Mouse (Mus musculus) activated CD4-positive, CD25-positive, alpha-beta regulatory T cell, adult 4 months (primary cell): ENCODE results near the gene Spag9. TPM values are rescaled to one million over a fixed set of nuclear protein-coding genes. Genes with fewer than 3 reads are reported as not detected.
A peak's percentile ranks its signal among the peaks of the same experiment; 100 is the strongest.

ENCODE experiments used
- ATAC-seq: one replicate; pipeline ENCODE4 v1.8.0; 2017
- polyA plus RNA-seq, 2 experiments: library from polyadenylated mRNA; unstranded; fragments of 100-300 nt; shearing (Covaris generic); gene quantifications; one replicate each; pipeline ENCODE4 v1.2.1; 2017

The Spag9 gene
- polyA plus RNA-seq, result 10 to 100 TPM; 17.2 to 18.7 TPM

DNA sequence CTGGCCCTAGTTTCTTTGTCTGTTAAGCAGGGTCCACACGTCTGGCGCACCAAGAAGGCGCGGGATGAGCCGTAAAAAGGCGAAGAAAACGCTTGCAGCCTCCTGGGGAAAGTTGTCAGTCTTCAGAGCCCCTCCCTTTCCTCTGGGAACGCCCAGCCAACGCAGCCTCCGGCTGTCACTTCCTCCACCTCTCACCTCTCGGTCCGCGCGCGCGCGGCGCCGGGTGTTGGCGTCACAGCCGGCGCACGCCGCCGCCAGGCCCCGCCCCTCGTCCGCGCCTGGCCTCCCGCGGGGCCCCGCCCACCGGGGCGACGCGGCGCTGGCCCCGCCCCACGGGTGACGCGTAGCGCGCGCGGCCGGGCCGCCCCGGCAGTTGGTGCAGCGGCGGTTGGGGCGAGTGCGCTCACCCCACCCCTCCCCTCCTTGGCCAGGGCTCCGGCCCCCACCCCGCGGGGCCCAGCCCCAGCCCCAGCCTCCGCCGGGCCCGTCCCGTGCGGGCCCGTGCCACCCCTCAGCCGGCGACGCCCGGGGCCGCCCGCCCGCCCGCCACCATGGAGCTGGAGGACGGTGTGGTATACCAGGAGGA lies at the start of gene Spag9:
Spag9 (plus strand) TSS at position 372 of the 586 bp plus-strand sequence.
- peak; percentile 76 for ATAC-seq

DNA sequence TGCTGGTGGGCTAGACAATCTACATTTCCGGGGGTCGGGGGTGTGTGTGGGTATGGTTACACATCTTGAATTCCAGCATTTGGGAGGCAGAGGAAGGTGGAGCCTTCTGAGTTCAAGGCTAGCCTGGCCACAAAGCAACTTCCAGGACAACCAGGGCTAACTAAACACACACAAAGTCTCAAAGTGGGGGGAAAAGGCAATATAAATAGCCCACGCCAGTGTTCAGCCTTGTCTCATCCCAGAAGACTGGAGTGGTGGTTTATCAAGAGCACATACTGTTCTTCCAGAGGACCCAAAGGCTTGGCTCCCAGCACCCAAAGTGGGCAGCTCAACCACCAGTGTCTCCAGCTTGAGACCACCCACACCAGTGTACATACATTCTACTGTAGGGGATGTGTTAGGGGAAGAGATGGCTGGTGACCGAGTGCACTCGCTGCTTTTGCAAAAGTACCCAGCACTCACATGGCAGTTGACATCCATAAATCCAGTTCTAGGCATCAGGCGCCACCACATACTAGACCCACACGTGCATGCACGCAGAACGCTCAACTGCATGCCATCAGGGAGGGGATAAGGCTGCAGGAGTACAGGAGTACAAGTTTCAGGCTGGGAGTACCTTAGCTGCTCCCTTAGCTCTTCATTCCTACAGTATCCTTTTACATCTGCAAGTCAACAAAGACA lies 46.9 kb upstream of the Spag9 start:
- no peak for ATAC-seq

DNA sequence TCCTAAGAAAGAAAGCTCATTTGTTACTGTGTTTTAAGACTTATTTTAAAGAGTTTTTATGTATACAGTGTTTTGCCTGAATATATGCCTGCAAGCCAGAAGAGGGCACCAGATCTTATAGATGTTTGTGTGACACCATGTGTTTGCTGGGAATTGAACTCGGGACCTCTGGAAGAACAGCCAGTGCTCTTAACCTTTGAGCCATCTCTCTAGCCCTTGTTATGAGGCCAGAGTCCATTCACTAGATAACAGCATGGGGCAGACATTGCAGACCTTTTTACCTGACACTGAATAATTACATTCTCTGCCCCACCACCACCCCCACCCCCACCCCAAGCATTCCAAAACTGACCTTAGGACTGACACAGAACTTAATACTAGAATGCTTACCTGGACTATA lies 45.8 kb upstream of the Spag9 start:
- no peak for ATAC-seq

DNA sequence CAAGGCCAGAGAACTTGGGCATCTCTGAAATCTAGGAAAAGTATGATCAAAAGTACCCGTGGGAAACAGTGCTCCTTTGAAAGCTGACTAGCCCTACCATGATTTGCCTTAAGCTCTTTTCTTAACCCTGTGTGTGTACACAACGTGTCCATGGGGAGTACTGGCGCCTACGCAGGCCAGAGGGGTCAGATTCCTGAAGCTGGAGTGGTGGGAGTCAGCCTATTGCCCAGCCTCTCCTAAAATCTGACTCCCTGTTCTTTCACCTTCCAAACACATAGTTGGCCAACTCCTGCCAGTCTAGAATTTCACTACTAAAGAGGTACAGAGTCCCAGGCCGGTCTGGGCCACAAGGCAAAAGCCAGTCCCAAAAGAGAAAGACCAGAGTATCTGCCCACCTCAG lies 43.5 kb upstream of the Spag9 start:
- no peak for ATAC-seq

DNA sequence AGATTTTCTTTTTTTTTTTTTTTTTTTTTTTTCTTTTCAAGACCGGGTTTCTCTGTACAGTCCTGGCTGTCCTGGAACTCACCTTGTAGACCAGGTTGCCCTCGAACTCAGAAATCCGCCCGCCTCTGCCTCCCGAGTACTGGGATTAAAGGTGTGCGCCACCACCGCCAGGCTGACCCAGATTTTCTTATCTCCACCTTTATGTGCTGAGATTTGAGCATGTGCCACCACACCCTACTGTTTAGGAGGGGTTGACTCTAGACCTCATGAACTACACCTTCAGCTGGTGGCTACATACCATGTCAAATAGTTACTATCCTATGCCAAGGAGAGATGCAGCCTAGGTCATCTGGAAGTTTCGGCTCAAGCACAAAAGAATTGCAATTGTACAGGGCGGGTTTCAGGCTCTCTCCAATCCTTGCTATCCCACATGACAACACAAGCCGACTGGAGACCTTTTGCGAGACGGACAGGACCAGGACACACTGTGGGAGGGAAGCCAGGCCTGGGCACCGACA lies 41.1 kb upstream of the Spag9 start:
- no peak for ATAC-seq

DNA sequence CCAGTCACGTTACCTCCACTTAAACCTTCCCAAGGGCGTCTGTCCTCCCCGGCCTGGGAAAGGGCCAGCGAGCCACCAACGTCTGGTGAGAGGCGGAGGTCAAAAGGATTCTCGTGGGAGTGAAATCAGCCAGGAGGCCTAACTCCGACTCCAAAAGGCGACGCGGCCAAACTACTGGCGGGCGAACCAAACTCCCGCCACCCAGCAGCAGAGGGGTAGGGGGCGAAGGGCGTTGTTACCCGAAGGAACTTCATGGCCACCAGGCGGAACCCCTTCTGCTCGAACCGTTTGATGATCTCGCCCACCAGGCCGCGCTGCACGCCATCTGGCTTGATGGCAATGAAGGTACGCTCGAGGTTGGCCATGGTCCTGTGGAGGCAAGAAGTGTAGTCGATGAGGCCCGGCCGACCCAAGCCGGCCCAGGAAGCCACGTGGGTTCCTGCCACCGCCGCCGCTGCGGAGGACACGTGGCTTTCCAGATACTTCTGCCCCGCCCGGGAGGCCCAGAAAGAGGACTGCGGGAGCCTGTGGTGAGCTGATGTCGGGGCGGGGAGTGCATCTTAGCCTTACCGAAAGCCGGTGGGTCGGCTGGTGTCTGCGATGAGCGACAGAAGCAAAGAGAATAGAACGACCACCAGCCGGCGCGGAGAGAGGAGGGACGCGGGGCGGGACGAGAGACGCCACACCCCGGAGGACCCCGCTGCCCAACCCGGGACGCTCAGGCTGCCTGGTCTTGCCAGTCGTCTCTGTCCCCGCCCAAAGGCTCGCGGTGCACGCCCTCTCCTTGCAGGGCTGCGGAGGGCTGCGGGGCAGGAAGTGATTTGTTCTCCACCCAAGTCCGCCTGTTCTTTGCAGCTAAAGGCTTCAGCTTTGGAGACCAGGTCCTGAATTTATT lies 40.4 kb upstream of the Spag9 start:
- ATAC-seq, result peak; percentile 99

DNA sequence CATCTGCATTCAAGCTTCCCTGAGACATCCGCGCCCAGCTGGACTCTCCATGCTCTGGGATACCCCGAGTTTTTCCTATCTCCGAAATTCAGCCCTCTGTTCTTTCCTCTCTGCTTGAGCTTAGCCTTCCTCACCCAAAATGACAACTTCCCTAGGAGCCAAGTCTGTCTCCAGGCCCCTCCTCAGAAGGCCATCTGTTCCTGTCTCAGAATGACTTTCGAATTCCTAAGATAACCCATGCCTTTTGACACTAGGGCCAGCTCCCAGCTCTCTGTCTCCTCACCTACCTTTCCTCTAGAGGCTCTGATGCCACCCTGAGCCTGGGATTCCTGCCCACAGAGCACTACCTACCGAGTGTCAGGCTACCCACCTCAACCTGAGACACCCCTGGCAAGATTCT lies 39.7 kb upstream of the Spag9 start, which contains the start of gene Nme2:
Nme2 (minus strand) TSS at position 101 of the 400 bp plus-strand sequence.
- no peak for ATAC-seq

DNA sequence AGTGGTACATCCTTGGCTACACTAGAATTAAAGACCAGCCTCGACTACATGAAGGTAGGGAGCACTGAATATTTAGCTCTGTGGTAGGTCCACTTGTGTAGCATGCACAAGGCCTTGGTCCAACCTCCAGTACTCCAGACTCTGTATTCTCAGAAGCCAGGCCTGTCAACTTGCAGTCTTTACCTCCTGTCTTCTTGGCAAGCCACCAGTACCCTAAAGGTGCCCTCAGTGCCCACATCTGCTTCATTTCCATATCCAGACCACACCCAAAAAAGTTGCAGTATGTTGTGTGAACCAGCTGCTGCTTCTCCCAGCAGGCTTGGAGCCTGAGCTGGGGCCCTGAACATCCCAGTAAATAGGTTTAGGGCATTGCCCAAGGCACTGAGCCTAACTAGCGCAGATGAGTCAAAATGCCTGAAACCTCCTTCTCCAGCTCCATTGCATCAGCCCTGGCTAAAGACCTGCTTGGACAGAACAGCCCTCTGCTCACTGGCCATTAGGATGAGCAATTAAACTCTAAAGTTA lies 38.8 kb upstream of the Spag9 start:
- no peak for ATAC-seq

DNA sequence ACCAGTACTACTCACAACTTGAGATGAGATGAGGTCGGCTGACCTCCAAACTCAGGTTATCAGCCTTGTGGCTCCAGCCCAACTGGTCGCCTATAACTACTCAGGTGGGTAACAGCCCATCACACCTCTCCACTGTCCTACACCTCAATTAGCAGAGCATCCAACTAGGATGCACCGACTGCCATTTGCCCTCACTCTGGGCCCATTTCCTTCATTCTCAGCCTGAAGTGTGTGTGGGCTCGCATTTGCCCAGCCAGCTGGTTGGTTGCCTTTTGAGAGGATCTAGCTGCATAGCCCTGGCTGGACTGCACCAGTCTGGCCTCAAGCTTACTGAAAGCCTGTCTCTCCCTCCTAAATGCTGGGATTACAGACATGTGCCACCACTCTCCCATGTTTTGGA lies 38.1 kb upstream of the Spag9 start:
- no peak for ATAC-seq

DNA sequence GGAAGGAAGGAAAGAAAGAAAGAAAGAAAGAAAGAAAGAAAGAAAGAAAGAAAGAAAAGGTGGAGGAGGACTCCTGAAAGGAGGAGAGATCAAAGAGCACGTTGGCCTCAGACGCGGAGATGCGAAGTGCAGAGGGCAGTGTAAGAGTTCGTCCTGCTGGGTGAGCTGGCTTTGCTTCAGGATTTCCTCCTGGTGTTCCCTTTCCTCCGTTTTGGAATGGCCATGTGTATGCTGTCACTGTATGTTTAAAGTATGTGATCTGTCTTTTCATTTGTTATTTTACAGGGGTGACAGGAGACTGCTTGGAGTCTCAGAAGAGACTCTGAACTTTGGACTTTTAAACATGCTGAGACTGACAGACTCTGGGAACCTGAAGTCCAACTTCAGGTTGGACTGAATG lies 34.4 kb upstream of the Spag9 start:
- ATAC-seq, result no peak

DNA sequence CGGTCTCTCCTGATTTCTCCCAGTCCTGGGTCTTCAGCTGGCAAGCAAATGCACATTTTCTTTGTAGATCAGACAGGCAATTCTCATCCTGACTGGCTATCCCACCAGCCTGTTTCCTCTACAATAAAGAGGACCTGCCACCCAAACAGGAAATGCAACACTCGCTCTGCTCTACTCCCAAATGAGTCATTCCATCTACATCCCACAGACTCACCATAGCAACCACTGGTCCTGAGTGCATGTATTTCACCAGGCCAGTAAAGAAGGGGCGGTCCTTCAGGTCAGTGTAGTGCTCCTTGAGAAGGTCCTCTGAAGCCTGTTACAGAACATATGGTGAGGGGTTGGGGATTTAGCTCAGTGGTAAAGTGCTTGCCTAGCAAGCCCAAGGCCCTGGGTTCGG lies 32.9 kb upstream of the Spag9 start:
- no peak for ATAC-seq

DNA sequence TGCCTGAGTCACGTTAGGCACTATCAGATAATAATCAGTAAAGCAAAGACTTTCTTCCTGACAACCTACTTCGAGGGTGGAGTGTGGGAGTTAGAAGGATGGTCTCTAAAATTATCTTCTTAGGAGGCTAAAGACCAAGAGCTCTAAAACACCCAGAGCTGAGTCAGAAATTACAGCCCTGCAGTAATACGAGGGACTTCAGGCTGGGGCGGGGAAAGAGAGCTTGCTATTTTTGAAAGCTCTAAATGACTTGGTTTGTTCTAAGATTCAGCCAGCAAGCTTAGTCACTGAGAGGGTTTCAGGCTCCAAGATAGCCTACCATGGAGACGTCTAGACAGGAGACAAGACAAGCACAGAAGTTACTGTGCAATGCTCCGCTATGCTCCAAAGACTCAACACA lies 30.5 kb upstream of the Spag9 start:
- ATAC-seq, result no peak

DNA sequence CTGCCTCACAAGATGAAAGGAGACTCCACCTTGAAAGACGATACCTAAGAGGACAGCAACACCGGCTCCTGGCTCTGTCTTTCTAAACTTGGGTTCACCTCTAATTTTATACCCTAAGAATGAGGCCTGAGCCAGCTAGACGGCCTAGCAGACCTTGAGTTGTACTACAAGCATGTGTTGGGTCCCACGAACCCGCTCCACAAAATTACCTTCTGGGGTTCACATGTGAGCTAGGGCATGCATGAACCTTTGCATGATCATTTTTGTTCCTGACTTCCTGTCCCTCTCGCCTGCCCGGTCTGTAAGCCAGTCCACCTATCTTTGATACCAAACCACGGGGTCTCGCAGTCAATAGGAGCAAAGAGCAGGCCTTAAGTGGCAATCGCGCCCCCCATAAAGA lies 28.5 kb upstream of the Spag9 start:
- ATAC-seq, result peak; percentile 2

DNA sequence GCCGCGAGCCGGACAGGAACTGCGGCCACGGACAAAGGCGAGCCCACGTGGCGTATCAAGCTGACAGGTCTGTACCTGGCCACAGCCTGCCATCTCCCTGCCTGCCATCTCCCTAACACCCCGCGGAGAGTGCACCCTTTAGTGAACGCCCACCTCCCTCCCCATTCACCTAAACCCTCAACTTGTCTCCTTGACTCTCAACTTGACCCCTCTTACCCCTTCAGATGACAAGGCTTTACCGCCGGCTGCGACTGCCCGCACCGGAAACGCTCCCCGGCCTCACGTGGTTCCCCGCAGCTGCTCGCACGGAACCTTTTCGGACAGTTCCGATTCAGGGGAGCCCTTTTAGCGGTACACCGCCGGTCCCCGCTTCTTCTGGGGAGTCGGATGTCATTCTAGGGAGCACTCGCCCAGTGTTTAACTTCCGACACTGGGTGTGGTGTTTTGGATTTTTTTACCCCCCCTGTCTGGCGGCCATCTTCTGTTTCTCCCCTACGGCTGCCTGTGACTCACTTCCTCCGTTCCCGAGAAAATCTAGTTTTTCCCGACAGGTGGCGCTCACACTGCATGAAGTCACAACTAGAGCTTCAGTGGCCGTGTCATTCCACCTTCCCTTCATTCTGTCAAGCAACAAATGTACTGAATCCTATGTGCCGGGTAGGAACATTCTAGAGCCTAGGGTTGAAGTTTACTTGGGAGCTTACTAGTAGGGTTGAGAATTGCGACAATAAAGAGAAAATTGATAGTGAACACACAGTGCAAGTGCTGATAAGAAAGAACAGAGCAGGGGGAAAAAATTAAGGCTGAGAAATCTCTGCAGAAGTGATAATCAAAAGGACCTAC lies 27.7 kb upstream of the Spag9 start, which contains the start of the genes Gm20390 and Nme1:
Gm20390 (minus strand) TSS at position 289 of the 843 bp plus-strand sequence.
Nme1 (minus strand) TSS at position 517 of the 843 bp plus-strand sequence.
- ATAC-seq, result peak; percentile 86

DNA sequence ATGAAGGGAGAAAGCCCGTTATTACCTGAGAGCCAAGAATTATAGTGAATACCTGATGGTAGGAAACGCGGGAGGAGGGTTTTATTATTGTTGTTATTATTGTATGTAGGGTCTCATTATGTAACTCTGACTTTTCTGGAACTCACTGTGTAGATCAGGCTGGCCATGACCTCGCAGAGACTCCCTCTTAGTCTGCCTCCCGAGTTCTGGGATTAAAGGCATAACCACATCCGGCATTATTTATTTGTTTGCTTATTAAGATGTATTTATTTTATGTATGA lies 27.1 kb upstream of the Spag9 start:
- no peak for ATAC-seq

DNA sequence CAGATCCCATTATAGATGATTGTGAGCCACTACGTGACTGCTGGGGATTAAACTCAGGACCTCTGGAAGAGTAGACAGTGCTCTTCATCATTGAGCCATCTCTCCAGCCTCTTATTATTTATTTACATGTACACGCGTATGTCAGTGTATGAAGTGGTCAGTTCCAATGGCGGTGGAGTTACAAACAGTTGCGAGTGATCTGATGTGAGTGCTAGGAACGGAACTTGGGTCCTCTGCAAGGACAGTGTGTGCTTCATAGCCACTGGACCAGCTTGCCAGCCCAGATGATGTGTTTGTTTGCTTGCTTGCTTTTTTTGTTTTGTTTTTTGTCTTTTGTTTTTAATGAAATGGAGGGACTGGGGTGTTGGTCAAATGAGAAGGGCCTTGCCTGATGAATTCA lies 26.7 kb upstream of the Spag9 start:
- no peak for ATAC-seq

DNA sequence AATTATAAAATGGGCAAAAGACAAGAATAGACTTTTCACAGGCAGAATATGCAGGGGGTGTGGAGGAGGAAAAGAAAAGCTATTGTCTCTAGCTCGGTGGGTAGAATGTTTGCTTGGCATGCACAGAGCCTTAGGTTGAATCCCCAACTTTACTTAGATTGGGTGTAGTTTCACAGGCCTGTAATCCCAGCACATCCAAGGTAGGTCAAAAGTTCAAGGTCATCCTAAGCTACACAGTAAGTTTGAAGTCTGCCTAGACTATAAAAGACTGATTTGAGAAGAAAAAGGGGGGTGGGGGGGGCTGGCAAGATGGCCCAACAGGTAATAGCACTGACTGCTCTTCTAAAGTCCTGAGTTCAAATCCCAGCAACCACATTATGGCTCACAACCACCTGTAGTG lies 26.1 kb upstream of the Spag9 start:
- ATAC-seq, result no peak

DNA sequence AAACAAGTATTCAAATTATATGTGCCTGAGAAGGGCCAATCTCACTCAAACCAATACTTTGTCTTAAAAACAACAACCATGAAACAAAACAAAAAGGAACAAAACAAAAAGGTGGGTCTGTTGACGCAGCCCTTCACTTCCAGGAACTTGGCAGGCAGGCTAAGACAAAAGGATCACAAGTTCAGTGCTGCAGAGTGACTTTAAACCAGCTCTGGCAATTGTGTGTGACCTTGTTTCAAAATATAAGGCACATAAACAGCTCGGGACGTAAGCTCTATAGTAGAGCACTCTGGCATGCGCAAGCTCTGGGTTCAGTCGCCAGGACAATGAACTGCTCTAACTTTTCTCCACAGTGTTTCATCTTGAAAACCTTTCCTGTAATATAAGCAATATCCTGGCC lies 22.9 kb upstream of the Spag9 start:
- no peak for ATAC-seq

DNA sequence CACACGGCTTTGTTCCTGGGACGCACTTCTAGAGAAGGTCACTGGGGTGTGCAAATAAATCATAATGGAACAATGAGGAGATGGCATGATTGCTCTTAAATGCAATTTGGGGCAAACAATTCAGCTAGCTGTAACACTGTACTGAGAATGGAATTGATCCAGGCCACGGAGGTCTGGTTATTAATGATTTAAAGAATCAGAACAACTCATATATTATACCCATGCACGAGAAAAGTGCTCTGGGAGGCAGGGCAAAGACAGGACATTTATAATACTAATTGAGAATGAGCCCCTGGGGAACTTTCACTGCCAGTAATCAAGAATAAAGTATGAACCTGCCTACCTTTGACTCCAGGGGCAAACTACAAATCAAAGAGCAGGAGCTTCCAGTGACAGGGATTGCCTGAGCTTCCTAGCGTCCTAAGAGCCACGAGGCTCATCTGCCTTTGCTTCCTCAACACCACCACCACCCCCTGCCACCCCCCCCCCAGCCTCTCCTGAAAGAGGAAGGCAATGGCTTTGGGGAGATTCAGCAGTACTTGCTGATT lies 16.3 kb upstream of the Spag9 start:
- no peak for ATAC-seq

DNA sequence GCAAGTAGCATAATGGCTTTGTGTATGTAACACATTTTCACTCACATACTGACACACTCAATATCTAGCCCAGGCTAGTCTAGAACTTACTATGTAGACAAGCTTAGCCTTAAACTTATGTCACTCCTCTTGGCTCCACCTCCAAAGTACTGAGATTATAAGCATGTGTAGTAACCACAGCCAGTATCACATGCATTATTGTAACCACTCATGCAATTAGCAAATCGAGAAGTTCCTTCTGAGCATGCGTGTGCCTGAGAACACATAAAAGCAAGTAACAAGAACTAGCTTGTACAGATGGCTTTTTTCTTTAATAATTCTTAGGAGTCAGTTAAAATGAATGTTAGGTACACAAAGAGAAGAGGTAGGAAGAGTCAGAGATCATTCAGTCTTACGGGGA lies 11.3 kb upstream of the Spag9 start:
- ATAC-seq, result no peak

DNA sequence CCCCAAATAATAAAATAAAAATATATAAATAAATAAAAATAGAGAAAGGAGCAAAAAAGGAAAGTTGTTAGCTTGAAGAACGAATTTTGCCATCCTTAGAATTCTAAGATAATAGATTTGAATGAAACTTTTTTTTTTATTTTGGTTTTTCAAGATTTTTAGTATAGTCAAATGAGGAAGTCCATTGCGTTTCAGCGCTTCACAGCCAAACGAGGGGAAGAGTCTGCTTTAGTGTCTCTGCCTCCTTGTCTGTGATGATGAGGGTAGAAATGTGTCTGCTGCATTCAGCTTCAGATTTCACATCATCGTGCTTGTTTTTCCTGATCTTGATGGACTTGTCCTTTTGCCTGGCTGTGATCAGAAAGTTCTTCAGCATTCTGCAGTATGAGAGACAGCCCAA lies 10.6 kb upstream of the Spag9 start:
- ATAC-seq, result no peak

DNA sequence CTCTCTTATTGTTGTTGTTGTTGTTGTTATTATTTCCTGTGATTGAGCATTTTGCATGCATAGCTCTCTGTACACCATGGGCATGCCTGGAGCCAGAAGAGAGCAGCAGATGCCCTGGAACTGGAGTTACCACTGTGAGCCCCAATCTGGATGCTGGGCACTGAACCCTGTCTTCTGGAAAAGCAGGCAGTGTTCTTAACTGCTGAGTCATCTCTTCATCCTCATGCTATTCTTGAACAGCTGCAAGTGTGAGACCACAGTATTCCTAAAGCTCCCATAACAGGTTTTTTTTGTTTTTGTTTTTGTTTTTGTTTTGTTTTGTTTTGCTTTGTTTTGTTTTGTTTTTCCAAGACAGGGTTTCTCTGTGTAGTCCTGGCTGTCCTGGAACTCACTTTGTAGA lies 9.6 kb upstream of the Spag9 start:
- ATAC-seq, result no peak
